Mouse (Mus musculus) cerebellum, adult 9-11 months (tissue): ENCODE measurements around the gene Plcd3.
A peak's percentile ranks its signal among the peaks of the same experiment; 100 is the strongest.

Source experiments
- DNase-seq: peaks from one replicate; pipeline ENCODE4 v3.0.0; 2022

Gene Plcd3

DNA sequence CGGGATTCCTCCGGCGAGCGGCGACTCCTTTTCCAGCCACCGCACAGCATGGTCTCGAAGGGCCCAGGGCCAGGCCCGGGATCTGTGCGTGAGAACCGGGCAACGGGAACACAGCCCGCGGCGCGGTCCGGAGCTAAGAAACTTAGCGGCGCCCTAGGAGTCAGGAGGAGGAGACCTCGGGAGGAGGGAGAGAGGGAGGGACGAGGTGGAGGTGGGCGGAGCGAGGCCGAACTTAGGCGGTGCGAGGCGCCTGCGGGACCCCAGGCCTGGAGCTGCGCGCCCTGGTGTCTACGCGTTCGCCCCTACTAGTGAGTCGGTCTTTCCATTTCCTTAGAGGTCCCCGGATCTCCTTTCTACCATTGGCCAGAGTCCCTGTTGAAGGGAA is at the start of gene Plcd3, which contains the start of gene Acbd4:
Plcd3 (minus strand) TSS at position 178 of the 385 bp plus-strand sequence.
Acbd4 (plus strand) TSS at position 202 of the 385 bp plus-strand sequence.
- peak; percentile 88 for DNase-seq

DNA sequence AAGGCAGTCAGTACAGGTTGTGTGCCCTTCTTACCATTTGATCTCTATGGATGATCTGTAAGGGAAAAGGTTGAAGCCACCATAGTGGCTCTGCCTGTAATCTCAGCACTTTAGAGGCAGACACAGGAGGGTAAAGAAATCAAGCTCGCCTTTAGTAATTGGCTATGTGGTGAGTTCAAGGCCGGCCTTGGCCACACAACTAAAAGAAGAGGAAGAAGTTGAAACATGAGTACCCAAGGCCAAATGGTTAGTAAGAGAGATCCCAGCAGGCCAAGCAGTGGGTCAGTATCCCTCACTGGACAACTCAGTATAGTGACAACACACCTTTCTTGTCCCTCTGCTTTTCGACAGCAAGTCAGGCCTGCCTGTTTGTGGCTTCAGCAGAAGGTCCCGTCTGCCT is 48.3 kb upstream of the Plcd3 start:
- no peak for DNase-seq

DNA sequence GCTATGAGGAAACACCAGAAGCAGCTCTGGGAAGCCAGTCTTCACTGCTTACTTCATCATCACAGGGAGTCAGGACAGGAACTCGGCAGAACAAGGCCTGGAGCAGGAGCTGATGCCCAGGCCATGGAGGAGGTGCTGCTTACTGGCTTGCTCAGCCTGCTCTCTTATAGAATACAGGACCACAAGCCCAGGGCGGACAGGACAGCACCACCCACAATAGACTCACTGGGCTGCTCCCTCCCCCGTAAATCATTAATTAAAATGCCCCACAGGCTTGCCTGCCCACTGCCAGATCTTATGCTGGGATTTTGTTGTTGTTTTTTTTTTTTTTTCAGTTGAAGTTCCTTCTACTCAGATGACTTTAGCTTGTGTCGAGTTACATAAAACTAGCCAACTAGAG is 46.3 kb upstream of the Plcd3 start:
- DNase-seq, result no peak

DNA sequence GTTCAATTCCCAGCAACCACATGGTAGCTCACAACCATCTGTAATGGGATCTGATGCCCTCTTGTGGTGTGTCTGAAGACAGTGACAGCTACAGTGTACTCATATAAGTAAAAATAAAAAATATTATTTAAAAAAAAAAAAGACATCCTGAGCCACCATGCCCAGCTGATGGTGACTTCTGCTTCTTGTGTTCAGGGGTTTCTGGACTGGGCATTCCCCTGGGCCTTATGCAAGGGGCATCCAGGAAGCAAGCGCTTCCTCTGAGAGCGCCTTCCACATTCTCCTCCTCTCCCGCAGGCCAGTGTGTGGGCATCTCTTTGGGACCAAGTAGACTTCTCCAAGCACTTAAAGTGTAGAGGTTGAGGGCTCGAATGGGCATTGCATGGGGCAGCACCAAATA is 44.9 kb upstream of the Plcd3 start:
- DNase-seq, result no peak

DNA sequence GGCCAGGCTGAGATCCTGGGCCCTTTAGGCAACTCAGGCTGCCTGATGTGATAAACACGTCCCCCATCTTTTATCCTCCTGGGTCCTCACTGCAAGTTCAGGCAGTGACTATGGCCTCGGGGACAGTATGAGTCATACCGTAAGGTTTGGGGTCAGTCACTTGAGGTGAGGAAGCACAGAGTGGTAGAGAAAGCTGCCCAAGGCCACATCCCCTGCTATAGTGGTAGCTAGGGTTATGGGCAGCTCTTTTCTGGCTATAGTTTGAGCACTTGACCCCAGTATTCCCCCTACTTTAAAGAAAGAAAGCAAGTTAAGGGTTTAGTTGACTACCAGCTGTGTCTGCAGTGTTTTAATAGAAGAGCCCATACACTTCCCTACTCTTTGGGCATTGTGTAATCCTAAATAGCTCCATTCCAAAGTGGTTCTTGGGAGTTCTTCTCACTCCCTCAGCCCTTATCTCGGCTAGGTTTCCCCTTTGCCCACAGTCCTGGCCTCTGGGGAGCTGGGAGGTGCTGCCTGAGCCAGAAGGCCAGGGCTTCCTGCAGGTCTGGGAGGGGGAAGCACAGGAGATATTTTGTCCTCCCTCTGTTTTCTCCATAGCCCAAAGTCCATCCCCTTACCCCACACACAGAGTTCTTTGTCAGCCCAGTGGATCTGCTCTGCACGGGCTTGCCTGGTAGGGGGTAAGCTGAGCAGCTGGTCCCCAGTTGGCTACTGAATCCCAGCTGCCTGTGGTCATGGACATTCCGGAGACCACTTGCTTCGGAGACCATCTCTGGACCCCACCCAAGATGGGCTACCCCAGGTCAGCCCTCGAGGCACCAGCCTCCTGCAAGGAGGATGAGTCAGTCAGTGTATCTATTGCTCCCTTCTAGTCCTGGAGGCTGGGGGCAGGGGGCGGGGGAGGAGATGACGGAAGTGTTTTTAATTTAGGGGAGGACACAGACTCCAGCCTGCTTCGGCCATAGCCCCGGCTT is 43.1 kb upstream of the Plcd3 start:
- DNase-seq, result peak; percentile 52

DNA sequence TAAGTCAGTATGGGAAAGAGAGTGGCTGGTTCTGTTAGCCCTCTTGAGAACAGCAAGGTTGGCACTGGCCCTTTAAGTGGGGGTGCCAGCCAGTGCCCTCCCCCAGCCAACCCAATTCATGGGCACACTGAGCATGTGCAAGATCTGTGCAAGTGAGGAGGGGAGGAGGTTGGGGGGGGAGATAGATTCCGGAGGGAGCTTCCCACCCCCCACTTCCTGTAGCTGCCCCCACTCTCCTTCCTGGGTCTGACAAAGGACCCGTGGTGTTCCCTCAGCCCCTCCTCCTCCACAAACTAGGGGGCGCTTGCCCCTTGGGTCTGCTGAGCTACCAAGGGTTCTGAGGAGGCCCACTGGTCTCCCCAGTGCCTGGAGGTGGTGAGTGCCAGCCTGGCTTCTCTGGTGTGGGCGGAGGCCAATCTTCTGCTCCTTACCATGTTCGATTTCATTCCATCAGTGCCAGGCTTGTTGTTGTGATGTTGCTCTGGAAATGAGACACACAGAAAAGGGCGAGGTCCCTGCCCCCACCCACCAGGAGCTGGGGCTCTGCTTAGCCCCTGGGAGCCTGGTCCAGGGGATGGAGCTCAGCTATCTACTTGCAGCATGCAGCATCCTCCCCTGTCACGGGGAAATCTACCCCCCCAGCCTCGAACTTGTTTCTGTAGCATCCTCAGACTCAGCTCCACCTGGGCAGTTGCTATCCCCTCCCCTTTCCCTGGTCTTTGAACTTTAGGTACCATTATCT is 41.2 kb upstream of the Plcd3 start:
- DNase-seq, result peak; percentile 94

DNA sequence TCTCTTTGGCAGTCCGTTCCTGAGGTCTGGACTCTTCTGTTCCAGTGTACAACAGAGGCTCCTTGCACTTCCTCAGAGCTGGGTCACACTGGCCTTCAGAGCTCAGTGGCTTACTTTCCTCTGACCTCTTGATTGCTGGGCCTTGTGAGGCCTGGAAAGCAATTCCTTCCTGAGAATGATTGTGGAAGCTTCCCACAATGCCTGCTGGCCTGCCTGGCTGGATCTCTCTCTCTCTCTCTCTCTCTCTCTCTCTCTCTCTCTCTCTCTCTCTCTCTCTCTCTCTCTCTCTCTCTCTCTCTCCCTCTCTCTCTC is 40.4 kb upstream of the Plcd3 start:
- DNase-seq, result no peak

DNA sequence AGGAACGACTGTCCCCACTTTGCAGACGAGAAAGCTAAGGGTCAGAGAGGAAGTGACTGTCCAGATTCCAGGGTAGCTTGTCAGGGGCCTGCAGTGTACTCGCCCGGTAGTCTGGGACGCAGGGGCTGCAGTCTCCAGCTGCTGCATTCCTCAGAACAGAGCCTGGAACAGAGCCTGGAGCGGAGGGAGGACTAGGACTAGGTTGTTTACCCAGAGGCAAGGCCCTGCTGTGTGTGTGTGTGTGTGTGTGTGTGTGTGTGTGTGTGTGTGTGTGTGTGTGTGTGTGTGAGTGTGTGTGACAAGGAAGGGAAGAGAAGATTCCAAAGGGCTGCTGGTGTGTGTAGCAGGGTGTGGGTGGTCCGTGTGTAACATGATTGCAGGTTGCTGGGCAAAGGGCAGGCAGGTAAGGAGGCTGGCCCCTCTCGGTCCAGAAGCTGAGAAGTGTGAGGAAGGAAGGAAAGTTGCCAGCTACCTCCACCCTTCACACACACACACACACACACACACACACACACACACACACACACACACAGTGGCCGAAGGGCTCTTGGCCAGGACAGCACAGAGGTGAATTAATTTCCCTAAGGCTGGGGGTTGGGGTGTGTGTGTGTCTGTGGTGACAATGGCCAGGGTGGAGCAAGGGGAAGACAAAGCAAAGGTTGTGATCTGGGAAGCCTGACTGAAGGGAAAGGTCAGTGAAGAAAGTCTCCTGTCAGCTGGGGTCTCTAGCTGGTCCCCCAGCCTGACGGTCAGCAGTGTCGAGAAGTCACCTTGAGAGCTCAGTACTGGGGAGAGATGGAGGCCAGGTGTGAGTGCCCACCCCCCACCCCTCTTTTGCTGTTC is 39.9 kb upstream of the Plcd3 start:
- DNase-seq, result no peak

DNA sequence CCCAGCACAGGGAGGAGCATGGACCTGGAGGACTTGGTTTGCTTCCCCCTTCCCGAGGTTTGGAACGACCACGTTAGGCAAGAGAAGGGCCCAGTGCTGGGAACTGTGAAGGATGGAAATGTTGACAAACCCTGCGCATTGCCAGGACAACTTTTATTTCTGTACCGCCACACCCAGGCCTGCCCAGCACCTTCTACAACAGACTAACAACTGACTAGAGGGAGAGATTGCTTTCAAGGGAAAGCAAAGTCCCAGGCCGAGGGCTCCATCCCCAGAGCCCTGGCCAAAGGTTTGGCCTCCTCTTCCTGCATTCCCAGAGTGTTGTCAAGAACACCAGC is 39.3 kb upstream of the Plcd3 start:
- no peak for DNase-seq

DNA sequence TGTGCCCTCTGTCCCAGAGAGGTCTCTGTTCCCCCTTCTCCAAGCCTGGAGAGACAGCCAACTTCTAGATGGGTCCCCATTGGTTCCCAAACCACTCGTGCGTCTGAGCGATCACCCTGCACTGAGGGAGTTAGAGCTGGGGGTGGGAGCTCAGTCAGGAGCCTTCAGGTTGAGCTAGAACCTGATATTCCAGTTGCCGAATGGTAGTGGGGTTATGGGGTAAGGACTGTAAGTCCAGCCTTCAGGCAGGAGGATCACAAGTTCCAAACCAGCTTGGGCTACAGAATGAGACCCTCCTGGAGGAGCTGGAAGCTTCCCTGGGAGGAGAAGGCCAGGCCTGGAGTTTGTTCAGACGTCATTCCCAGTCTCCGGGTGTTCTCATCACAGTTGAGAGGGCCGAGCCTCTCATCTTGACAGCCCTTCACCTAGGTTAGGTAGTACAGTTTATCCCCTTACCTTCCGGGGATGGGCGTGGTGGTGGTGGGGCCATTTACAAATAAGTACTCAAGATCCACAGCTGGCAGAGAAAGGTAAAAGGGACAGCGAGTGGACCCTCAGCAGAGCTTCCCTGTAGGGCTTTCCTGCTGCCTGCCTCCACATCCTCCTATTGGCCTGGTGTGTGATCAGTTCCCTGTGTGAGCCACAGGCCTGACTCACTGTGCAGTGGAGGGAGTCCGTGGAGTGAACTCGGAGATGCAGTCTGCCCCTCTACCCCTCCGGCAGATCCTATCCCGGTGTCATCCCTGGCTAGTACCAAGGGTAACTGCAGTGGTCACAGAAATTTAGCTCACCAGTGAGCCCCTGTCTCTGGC is 38.7 kb upstream of the Plcd3 start:
- DNase-seq, result no peak

DNA sequence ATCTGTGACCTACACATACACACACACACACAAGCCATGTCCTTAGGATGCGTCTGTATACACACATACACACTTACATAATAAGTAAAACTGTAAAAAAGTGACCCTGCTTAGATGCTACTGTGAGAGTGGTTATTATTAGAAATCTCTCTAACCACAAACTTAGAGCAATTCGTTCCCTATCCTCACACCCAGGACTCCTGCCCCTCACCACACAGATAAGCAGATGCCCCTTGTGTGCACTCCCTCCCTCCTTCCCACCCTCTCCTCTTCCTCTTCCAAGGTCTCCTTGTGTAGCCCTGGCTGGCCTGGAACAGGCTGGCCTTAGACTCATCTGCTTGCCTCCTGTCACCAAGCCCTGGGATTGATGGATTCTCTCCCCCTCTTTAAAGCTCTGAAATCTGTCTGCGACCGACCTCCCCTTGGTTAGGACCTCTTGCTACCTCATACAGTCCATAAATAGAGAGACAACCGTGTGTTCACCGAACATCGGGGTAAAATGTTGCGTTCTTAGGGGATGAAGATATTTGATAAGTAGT is 34.6 kb upstream of the Plcd3 start:
- peak; percentile 46 for DNase-seq

DNA sequence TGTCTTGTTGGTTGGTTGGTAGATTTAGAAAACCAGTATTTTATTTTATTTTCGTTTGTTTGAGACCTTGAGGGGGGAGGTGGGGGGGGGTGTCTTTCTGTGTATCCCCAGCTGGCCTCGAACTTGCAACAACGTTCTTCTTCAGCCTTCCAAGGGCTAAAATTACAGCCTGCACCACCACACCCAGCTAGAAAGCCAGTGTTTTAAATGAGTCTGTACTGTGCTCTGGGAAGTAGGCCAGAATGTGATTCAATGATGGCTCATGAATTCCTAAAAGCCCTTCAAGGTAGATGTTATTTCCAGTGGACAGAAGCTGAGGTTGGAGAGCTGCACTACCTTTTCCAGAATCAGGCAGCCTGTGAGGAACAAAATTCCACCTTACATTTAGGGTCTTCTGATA is 32.8 kb upstream of the Plcd3 start:
- DNase-seq, result peak; percentile 65

DNA sequence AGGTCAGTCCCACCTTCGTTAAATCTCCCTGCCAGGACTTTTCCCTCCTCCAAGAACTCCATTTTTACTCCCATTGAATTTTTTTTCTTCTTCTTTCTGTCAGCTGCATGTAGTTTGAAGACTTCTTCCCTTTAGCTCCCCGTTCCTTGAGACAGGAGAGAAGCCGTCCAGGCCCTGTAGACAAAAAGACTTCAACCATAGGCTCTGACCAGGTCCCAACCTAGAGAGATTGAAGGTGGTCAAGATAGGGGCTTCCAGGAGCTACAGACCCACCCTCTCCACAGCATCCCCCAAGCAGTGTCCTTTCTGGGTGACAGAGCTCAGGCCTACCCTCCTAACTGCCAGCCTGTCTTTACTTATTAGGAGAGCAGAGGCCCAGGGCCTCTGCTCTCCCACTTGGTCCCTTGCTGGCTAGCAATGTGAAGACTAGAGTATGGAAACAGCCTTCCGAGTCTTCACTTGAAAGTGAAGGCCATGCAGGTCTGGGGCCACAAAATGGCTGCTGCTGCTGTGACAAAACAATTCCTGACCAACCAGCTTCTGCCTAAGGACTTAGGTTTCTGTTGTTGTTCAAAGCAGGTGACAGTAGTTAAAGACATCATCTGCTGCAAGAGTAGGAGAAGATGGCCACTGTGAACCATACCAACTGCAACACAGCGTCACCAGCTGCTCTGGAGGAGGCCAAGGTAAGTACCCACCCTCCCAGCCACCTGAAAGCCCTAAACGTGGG is 32.2 kb upstream of the Plcd3 start:
- peak; percentile 66 for DNase-seq

DNA sequence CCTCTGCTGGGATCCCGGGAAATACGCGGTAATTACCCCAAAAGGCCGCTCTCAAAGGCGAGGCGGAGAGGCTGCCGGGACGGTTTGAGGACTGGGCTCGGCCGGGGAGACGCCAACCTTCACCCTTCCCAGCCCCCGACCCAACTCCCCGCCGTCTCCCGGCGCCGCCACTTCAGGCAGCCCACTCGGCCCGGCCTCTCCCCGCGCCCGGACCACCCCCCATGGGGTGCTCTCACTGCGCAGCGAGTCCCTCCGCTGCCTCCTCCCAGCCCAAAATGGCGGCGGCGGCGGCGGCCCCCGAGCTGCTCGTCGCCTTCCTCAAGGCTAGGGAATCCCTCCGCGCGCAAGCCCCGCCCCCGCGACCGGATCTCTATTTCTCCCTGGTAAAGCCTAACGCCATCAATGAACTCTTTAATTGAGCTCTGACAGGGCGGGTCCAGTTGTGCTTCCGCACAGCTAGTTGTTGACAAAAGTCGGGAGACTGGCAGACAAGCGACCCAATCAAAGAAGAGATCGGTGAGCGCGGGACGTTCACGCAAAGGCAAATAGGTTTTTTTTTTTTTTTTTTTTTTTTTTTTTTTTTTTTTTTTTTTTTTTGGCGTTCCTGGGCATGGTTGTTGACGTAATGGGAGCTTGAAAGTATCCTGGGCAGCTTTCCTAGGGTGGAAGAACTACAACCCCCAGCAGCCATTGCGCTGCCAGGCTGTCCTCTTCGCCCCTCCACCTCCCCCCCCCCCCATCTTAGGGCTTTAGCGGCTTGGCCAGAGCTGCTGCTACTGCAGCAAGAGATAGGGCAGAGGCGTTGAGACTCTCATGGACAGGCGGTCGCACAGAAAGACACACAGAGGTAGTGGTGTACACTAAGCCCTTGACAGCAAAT is 31.4 kb upstream of the Plcd3 start:
- peak; percentile 100 for DNase-seq

DNA sequence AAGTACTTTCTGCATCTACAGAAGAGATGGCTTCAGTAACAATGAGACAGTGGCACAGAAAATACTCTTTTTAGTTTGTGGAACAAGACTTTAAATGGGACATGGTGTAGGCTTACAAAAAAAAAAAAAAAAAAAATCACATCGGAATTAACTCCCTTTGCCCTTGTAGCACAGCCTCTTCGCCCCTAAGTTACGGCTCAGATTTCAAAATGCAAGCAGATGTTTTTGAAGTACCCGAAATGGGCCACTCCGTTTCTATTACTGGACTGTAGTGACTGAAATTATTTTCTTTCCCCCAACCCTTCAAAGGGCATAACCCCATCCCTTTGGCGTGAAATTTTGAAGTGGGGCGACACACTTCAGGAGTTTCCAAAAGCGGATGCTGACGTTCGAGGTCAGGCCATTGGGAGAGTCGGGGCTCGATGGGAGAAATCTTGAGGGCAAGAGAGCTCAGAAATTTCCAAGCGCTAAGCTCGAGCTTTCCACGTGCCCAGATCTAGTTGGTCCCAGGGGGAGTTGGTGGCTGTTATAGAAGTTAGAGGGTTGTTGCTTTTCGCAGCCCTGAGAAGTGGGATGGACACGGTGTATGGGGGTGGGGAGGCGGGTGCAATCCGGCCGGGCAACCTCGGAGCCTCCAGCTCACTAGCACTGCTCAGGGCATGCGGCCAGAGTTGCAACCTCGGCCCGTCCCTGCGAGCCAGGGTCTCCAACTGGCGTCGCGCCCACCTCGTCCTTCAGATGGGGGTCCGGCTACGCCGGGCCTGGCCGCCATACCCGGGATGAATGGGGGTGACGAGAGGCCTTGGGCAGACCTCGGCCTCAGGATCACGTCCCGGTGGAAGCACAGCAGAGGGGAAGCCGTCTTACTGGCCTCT is 30.5 kb upstream of the Plcd3 start, which contains the start of gene Hexim2:
Hexim2 (plus strand) TSS at position 729 of the 875 bp plus-strand sequence.
- peak; percentile 88 for DNase-seq

DNA sequence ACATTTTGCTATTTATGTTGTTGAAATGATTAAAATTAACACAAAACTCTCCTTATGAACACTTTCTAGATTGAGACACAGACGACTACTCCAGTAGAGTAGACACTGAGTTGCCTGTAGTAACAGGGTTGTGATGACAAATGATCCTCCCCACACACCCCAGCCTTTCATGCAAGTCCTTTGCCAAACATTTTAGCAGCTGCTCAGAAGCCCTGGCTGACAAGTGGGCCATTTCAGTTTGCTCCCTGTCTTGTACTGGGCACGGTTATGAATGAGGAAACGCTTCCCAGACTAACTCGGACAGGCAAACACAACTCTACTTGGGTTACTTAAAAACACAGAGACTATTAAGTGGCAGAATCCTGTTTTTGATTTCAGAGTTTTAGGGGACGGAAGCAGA is 18.9 kb upstream of the Plcd3 start:
- peak; percentile 31 for DNase-seq

DNA sequence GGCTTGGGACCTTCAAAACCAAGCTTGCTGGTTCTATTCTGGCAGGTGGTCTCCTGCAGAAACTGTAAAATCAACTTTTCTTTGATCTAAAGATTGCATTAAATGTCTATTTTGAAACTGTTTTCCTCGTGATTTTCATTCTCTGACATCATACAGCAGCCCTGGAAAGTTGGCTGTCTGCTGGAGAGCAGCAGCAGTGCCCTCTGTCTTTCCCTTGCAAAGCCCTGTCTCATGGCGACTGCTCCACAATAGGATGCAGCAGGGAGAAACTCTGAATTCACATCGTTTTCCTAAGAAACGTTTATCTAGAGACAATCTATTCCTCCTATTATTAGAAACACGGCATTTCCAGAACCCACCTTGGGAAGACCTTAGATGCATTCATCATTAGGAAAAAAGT is 18.2 kb upstream of the Plcd3 start:
- DNase-seq, result no peak

DNA sequence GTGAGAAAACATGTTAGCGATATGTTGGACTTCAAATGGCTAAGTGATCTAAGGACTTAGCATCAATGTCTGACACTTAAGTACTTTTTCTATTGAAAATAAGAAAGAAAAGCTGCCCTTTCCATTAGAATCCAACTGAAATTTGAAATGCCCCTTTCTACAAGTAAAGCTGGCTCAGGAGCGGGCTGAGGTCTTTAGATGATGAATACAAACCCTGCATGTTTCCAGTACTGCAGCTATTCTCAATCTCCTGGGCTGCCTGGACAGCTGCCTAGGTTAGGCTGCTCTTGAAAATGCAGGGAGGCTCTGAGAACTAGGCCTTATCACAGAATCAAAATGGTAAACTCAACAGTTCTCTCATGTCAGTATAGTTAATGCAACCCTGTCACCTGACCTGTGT is 17.4 kb upstream of the Plcd3 start:
- DNase-seq, result peak; percentile 39

DNA sequence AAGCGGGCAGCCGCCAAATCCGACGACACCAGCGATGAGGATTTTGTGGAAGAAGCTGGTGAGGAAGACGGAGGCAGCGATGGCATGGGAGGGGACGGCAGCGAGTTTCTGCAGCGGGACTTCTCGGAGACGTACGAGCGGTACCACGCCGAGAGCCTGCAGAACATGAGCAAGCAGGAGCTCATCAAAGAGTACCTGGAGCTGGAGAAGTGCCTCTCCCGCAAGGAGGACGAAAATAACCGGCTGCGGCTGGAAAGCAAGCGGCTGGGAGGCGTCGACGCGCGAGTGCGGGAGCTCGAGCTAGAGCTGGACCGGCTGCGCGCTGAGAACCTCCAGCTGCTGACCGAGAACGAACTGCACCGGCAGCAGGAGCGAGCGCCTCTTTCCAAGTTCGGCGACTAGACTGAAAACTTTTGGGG is 16.1 kb upstream of the Plcd3 start:
- no peak for DNase-seq
